Mouse (Mus musculus) hindbrain, embryonic 10.5 days (tissue): ENCODE data around the gene Sytl1. TPM values are rescaled to one million over a fixed set of nuclear protein-coding genes. Genes with fewer than 3 reads are reported as not detected.

Experiments
- DNase-seq: peaks from one replicate; pipeline ENCODE4 v3.0.0-alpha.2; 2017; ENCODE audit warnings: low spot score
- H3K27ac ChIP-seq: fragments of 300-500 bp; sonication (generic); 2 replicates; pipeline ENCODE4 v1.5.1; 2016; ENCODE audit warnings: mild to moderate bottlenecking, moderate library complexity
- H3K27me3 ChIP-seq: fragments of 300-500 bp; sonication (generic); 2 replicates; pipeline ENCODE4 v1.6.1; 2016; ENCODE audit warnings: mild to moderate bottlenecking; ENCODE audit not compliant: poor library complexity, insufficient read depth, severe bottlenecking
- H3K36me3 ChIP-seq: fragments of 300-500 bp; sonication (generic); 2 replicates; pipeline ENCODE4 v1.6.1; 2016; ENCODE audit warnings: mild to moderate bottlenecking, moderate library complexity
- H3K4me1 ChIP-seq: fragments of 300-500 bp; sonication (generic); replicated peaks from 2 replicates; pipeline ENCODE4 v1.6.1; 2016; ENCODE audit warnings: mild to moderate bottlenecking
- H3K4me3 ChIP-seq: fragments of 300-500 bp; sonication (generic); 2 replicates; pipeline ENCODE4 v1.5.1; 2016; ENCODE audit warnings: mild to moderate bottlenecking, moderate library complexity
- H3K9me3 ChIP-seq: fragments of 300-500 bp; sonication (generic); 2 replicates; pipeline ENCODE4 v1.6.1; 2016; ENCODE audit warnings: mild to moderate bottlenecking, moderate library complexity
- WGBS: fragments of 180-500 bp; shearing (Covaris S2); methylation state at CpG from one replicate; pipeline ENCODE4 v1.1.7; 2016; 5-methylcytosine and 5-hydroxymethylcytosine counted together
- polyA plus RNA-seq: library from polyadenylated mRNA; unstranded; fragments of >200 nt; fragmentation: Nextera tagmentation; extraction: Ambion mirVana; gene quantifications from 2 replicates; pipeline ENCODE4 v1.2.1, GENCODE M21; 2016

The Sytl1 gene
- polyA plus RNA-seq, 1 experiment from 2014 or later, result 1.6 TPM

- H3K9me3 ChIP-seq, result no peaks in the 10 kb centered on the region
- H3K27ac ChIP-seq, result no peak overlapping the region
- H3K27me3 ChIP-seq, result peaks cover 83% of the 10 kb centered on the region
- no peaks in the 10 kb centered on the region for H3K36me3 ChIP-seq
- H3K4me3 ChIP-seq, result peak overlapping the region; percentile 79
- DNase-seq, result no peak
- H3K4me1 ChIP-seq, result peaks cover 42% of the 10 kb centered on the region
- whole genome bisulfite sequencing, result 8% methylated on average over 10 of the region's 10 CpGs
Measured at GRCm38 (mm10) chr4:133213661-133214060, 49.3 kb downstream of the Sytl1 start.

GRCm38 (mm10) chr4:133213268-133213590 lies 49.7 kb downstream of the Sytl1 start:
- 1% methylated on average over 9 of the region's 9 CpGs for WGBS
- Histone ChIP-seq H3K27me3 (peaks cover 86% of the 10 kb centered on the region), H3K4me3 (peak overlapping the region; percentile 79), H3K4me1 (peaks cover 42% of the 10 kb centered on the region), H3K27ac (no peak overlapping the region), H3K9me3 (no peaks in the 10 kb centered on the region), H3K36me3 (no peaks in the 10 kb centered on the region)
- DNase-seq, result no peak

- Histone ChIP-seq H3K27me3 (peaks cover 91% of the 10 kb centered on the region), H3K27ac (peak overlapping the region; percentile 76), H3K36me3 (no peaks in the 10 kb centered on the region), H3K4me3 (peak overlapping the region; percentile 79), H3K4me1 (peaks cover 37% of the 10 kb centered on the region), H3K9me3 (no peaks in the 10 kb centered on the region)
- WGBS, result 3% methylated on average over 44 of the region's 44 CpGs
- peak; percentile 84 for DNase-seq
Measured at GRCm38 (mm10) chr4:133212562-133213267, 50.2 kb downstream of the Sytl1 start.

GRCm38 (mm10) chr4:133211751-133212561 lies 51.0 kb downstream of the Sytl1 start, which contains the start of the genes Cd164l2 and Gpr3:
Gene Cd164l2, plus strand, starts transcription at chr4:133212131.
Gene Gpr3, minus strand, starts transcription at chr4:133212536.
- H3K27ac ChIP-seq, result peak within 1 kb of the TSS; percentile 76
- H3K4me3 ChIP-seq, result peak within 1 kb of the TSS; percentile 79
- H3K27me3 ChIP-seq, result peaks cover 93% of the 10 kb centered on the region
- no peaks in the 10 kb centered on the region for H3K9me3 ChIP-seq
- WGBS, result 2% methylated on average over 52 of the region's 52 CpGs
- no peak for DNase-seq
- H3K4me1 ChIP-seq, result peaks cover 33% of the 10 kb centered on the region
- no peaks in the 10 kb centered on the region for H3K36me3 ChIP-seq

- peaks cover 83% of the 10 kb centered on the region for H3K27me3 ChIP-seq
- WGBS, result 91% methylated on average over 19 of the region's 19 CpGs
Measured at GRCm38 (mm10) chr4:133210788-133211390, 52.0 kb downstream of the Sytl1 start.

GRCm38 (mm10) chr4:133210023-133210787 lies 52.7 kb downstream of the Sytl1 start:
- DNase-seq, result no peak
- Histone ChIP-seq H3K27ac (no peak overlapping the region), H3K4me3 (0 out of 2 replicates have a peak overlapping the region, but pooled peaks have one; percentile 6), H3K4me1 (peaks cover 33% of the 10 kb centered on the region), H3K9me3 (no peaks in the 10 kb centered on the region), H3K36me3 (no peaks in the 10 kb centered on the region), H3K27me3 (peaks cover 76% of the 10 kb centered on the region)
- 92% methylated on average over 24 of the region's 24 CpGs for WGBS

More at GRCm38 (mm10) chr4:133210788-133211390, 52.0 kb downstream of the Sytl1 start:
- DNase-seq, result no peak
- no peak overlapping the region for H3K27ac ChIP-seq
- no peaks in the 10 kb centered on the region for H3K36me3 ChIP-seq
- H3K9me3 ChIP-seq, result no peaks in the 10 kb centered on the region
- 0 out of 2 replicates have a peak overlapping the region, but pooled peaks have one; percentile 6 for H3K4me3 ChIP-seq
- peaks cover 33% of the 10 kb centered on the region for H3K4me1 ChIP-seq

- H3K9me3 ChIP-seq, result no peaks in the 10 kb centered on the region
- no peak overlapping the region for H3K4me3 ChIP-seq
- H3K36me3 ChIP-seq, result no peaks in the 10 kb centered on the region
- DNase-seq, result peak; percentile 68
- H3K4me1 ChIP-seq, result peaks cover 41% of the 10 kb centered on the region
- no peak overlapping the region for H3K27ac ChIP-seq
- peaks cover 67% of the 10 kb centered on the region for H3K27me3 ChIP-seq
- 6% methylated on average over 11 of the region's 11 CpGs for WGBS
Measured at GRCm38 (mm10) chr4:133209366-133209765, 53.5 kb downstream of the Sytl1 start.

- DNase-seq, result no peak
- no peaks in the 10 kb centered on the region for H3K36me3 ChIP-seq
- no peaks in the 10 kb centered on the region for H3K9me3 ChIP-seq
- no peak overlapping the region for H3K4me3 ChIP-seq
- peaks cover 19% of the 10 kb centered on the region for H3K27me3 ChIP-seq
- H3K4me1 ChIP-seq, result peaks cover 44% of the 10 kb centered on the region
- WGBS, result 55% methylated on average over 7 of the region's 7 CpGs
- H3K27ac ChIP-seq, result peak overlapping the region; percentile 80
Measured at GRCm38 (mm10) chr4:133204379-133204778, 58.5 kb downstream of the Sytl1 start.

GRCm38 (mm10) chr4:133203591-133203990 lies 59.3 kb downstream of the Sytl1 start:
- peaks cover 50% of the 10 kb centered on the region for H3K4me1 ChIP-seq

More at GRCm38 (mm10) chr4:133203591-133203990, 59.3 kb downstream of the Sytl1 start:
- Histone ChIP-seq H3K4me3 (no peak overlapping the region), H3K27me3 (peaks cover 12% of the 10 kb centered on the region), H3K9me3 (no peaks in the 10 kb centered on the region), H3K36me3 (no peaks in the 10 kb centered on the region), H3K27ac (peak overlapping the region; percentile 50; the same call in 1 of the 2 replicates)
- 72% methylated on average over 3 of the region's 3 CpGs for WGBS
- DNase-seq, result no peak

Other genes starting within 250 kb of the Sytl1 start
- 42.1 and 67.1 TPM in 2 replicates for gene Wasf2, start 132.6 kb downstream of the Sytl1 start, polyA plus RNA-seq
- gene Cd164l2, start 51.0 kb downstream of the Sytl1 start, polyA plus RNA-seq, result 1.1 and 2.2 TPM in 2 replicates
- 0.32 and 0.35 TPM in 2 replicates for gene Gpr3, start 50.6 kb downstream of the Sytl1 start, polyA plus RNA-seq
- 1.7 and 1.9 TPM in 2 replicates for gene Map3k6, start 22.3 kb downstream of the Sytl1 start, polyA plus RNA-seq
- 82.8 and 87.8 TPM in 2 replicates for gene Tmem222, start 14.7 kb upstream of the Sytl1 start, polyA plus RNA-seq
- gene Wdtc1, start 90.4 kb upstream of the Sytl1 start, polyA plus RNA-seq, result 19.5 and 22.0 TPM in 2 replicates
- gene Slc9a1, start 106.6 kb upstream of the Sytl1 start, polyA plus RNA-seq, result 8.0 and 8.6 TPM in 2 replicates
- gene Tent5b, start 217.0 kb upstream of the Sytl1 start, polyA plus RNA-seq, result 1.2 and 2.1 TPM in 2 replicates
- 1.1 and 1.3 TPM in 2 replicates for gene Trnp1, start 235.4 kb upstream of the Sytl1 start, polyA plus RNA-seq